Mouse (Mus musculus): ENCODE measurements at regions not wholly inside any gene's neighbourhood (a gene's known extent, or its start where the extent isn't known, plus 50 kb on each side); places are given as distances from the start of the nearest gene placed in this dataset.

GRCm38 (mm10) chr1:128478376-128478775 lies 61.2 kb upstream of the Dars start:
- Histone ChIP-seq H3K27me3 (ENCODE audit: control insufficient read depth, insufficient read depth, insufficient read length) (no peaks in the 10 kb centered on the region), H3K36me3 (ENCODE audit: control insufficient read depth, insufficient read depth) (no peaks in the 10 kb centered on the region), H3K4me2 (ENCODE audit: low read depth) (no peak overlapping the region), H3ac (ENCODE audit: control insufficient read depth, insufficient read length) (no peak overlapping the region), H3K79me2 (ENCODE audit: control insufficient read depth, insufficient read depth) (no peaks in the 10 kb centered on the region), H3K4me3 (no peak overlapping the region)
- no peak for TF ChIP-seq TCF12 (IDR thresholded peaks at IDR 0.05; ENCODE audit: insufficient read depth, poor library complexity, severe bottlenecking)
- no peak for TF ChIP-seq POLR2AphosphoS2 (IDR thresholded peaks at IDR 0.05; ENCODE audit: insufficient read length, low read depth)
- TF ChIP-seq USF1 (IDR thresholded peaks at IDR 0.05; ENCODE audit: low read depth): no peak
- TF ChIP-seq MAX (IDR thresholded peaks at IDR 0.05; ENCODE audit: low read depth): no peak
- no peak for TF ChIP-seq MYOD1 (IDR thresholded peaks at IDR 0.05; ENCODE audit: control insufficient read depth in 1 of 3, insufficient read length in 2 of 3, low read depth in 2 of 3)
- TF ChIP-seq TCF3 (IDR thresholded peaks at IDR 0.05; ENCODE audit: insufficient read length, low read depth): no peak

GRCm38 (mm10) chr1:128477653-128478052 lies 60.5 kb upstream of the Dars start:
- Histone ChIP-seq H3K36me3 (ENCODE audit: control insufficient read depth, insufficient read depth) (no peaks in the 10 kb centered on the region), H3ac (ENCODE audit: control insufficient read depth, insufficient read length) (no peak overlapping the region), H3K27me3 (ENCODE audit: control insufficient read depth, insufficient read depth, insufficient read length) (no peaks in the 10 kb centered on the region), H3K4me2 (ENCODE audit: low read depth) (no peak overlapping the region), H3K79me2 (ENCODE audit: control insufficient read depth, insufficient read depth) (no peaks in the 10 kb centered on the region), H3K4me3 (no peak overlapping the region)
- TF ChIP-seq E2F4 (IDR thresholded peaks at IDR 0.05; ENCODE audit: insufficient read depth) (no peak), MYOD1 (IDR thresholded peaks at IDR 0.05; ENCODE audit: control insufficient read depth in 1 of 3, insufficient read length in 2 of 3, low read depth in 2 of 3) (no peak), REST (IDR thresholded peaks at IDR 0.05; ENCODE audit: insufficient read depth, insufficient read length) (no peak), SRF (IDR thresholded peaks at IDR 0.05; ENCODE audit: control insufficient read depth, insufficient read length, low read depth) (no peak), POLR2AphosphoS2 (IDR thresholded peaks at IDR 0.05; ENCODE audit: insufficient read length, low read depth) (no peak), TCF3 (IDR thresholded peaks at IDR 0.05; ENCODE audit: insufficient read length, low read depth) (no peak), CEBPB (IDR thresholded peaks at IDR 0.05; ENCODE audit: insufficient read depth, poor library complexity, severe bottlenecking) (no peak), TCF12 (IDR thresholded peaks at IDR 0.05; ENCODE audit: insufficient read depth, poor library complexity, severe bottlenecking) (no peak), MAX (IDR thresholded peaks at IDR 0.05; ENCODE audit: low read depth) (no peak), MYOG (IDR thresholded peaks at IDR 0.05; ENCODE audit: control insufficient read depth in 1 of 3, insufficient read depth in 1 of 3, insufficient read length in 2 of 3, low read depth in 2 of 3) (no peak), POLR2A (IDR thresholded peaks at IDR 0.05; ENCODE audit: insufficient read length, low read depth) (no peak), USF1 (IDR thresholded peaks at IDR 0.05; ENCODE audit: low read depth) (no peak)

GRCm38 (mm10) chr1:128472713-128473230 lies 55.6 kb upstream of the Dars start:
- no peaks in the 10 kb centered on the region for H3K79me2 ChIP-seq (ENCODE audit: control insufficient read depth, insufficient read depth)
- no peaks in the 10 kb centered on the region for H3K27me3 ChIP-seq (ENCODE audit: control insufficient read depth, insufficient read depth, insufficient read length)
- no peak for TF ChIP-seq MAX (IDR thresholded peaks at IDR 0.05; ENCODE audit: low read depth)
- TF ChIP-seq MYOD1 (IDR thresholded peaks at IDR 0.05; ENCODE audit: control insufficient read depth in 1 of 3, insufficient read length in 2 of 3, low read depth in 2 of 3): peak in 2 of 3 experiments; percentile 35 to 45
- TF ChIP-seq CEBPB (IDR thresholded peaks at IDR 0.05; ENCODE audit: insufficient read depth, poor library complexity, severe bottlenecking): no peak
- no peak for TF ChIP-seq REST (IDR thresholded peaks at IDR 0.05; ENCODE audit: insufficient read depth, insufficient read length)
- no peak for TF ChIP-seq TCF12 (IDR thresholded peaks at IDR 0.05; ENCODE audit: insufficient read depth, poor library complexity, severe bottlenecking)
- peak in 1 of 3 experiments; percentile 6 for TF ChIP-seq MYOG (IDR thresholded peaks at IDR 0.05; ENCODE audit: control insufficient read depth in 1 of 3, insufficient read depth in 1 of 3, insufficient read length in 2 of 3, low read depth in 2 of 3)
- peak overlapping the region; percentile 13 for H3K4me3 ChIP-seq
- no peaks in the 10 kb centered on the region for H3K36me3 ChIP-seq (ENCODE audit: control insufficient read depth, insufficient read depth)
- no peak overlapping the region for H3ac ChIP-seq (ENCODE audit: control insufficient read depth, insufficient read length)
- peak overlapping the region; percentile 88 for H3K4me2 ChIP-seq (ENCODE audit: low read depth)

- H3K36me3 ChIP-seq (ENCODE audit: control insufficient read depth, insufficient read depth): no peaks in the 10 kb centered on the region
- no peaks in the 10 kb centered on the region for H3K27me3 ChIP-seq (ENCODE audit: control insufficient read depth, insufficient read depth, insufficient read length)
- H3K4me3 ChIP-seq: peak overlapping the region; percentile 13
- no peak overlapping the region for H3ac ChIP-seq (ENCODE audit: control insufficient read depth, insufficient read length)
- peak overlapping the region; percentile 88 for H3K4me2 ChIP-seq (ENCODE audit: low read depth)
- no peaks in the 10 kb centered on the region for H3K79me2 ChIP-seq (ENCODE audit: control insufficient read depth, insufficient read depth)
- TF ChIP-seq E2F4 (IDR thresholded peaks at IDR 0.05; ENCODE audit: insufficient read depth) (no peak), SRF (IDR thresholded peaks at IDR 0.05; ENCODE audit: control insufficient read depth, insufficient read length, low read depth) (no peak), MYOD1 (IDR thresholded peaks at IDR 0.05; ENCODE audit: control insufficient read depth in 1 of 3, insufficient read length in 2 of 3, low read depth in 2 of 3) (peak in 2 of 3 experiments; percentile 54 to 67), USF1 (IDR thresholded peaks at IDR 0.05; ENCODE audit: low read depth) (no peak), MYOG (IDR thresholded peaks at IDR 0.05; ENCODE audit: control insufficient read depth in 1 of 3, insufficient read depth in 1 of 3, insufficient read length in 2 of 3, low read depth in 2 of 3) (peak in 1 of 3 experiments; percentile 76), MAX (IDR thresholded peaks at IDR 0.05; ENCODE audit: low read depth) (no peak)
Measured at GRCm38 (mm10) chr1:128472022-128472712, 55.0 kb upstream of the Dars start.

GRCm38 (mm10) chr1:128470786-128471185 lies 53.6 kb upstream of the Dars start:
- Histone ChIP-seq H3K4me2 (ENCODE audit: low read depth) (no peak overlapping the region), H3K36me3 (ENCODE audit: control insufficient read depth, insufficient read depth) (no peaks in the 10 kb centered on the region), H3ac (ENCODE audit: control insufficient read depth, insufficient read length) (no peak overlapping the region), H3K4me3 (no peak overlapping the region), H3K27me3 (ENCODE audit: control insufficient read depth, insufficient read depth, insufficient read length) (no peaks in the 10 kb centered on the region), H3K79me2 (ENCODE audit: control insufficient read depth, insufficient read depth) (no peaks in the 10 kb centered on the region)
- TF ChIP-seq REST (IDR thresholded peaks at IDR 0.05; ENCODE audit: insufficient read depth, insufficient read length) (no peak), POLR2A (IDR thresholded peaks at IDR 0.05; ENCODE audit: insufficient read length, low read depth) (no peak), MYOD1 (IDR thresholded peaks at IDR 0.05; ENCODE audit: control insufficient read depth in 1 of 3, insufficient read length in 2 of 3, low read depth in 2 of 3) (no peak), TCF3 (IDR thresholded peaks at IDR 0.05; ENCODE audit: insufficient read length, low read depth) (no peak), CEBPB (IDR thresholded peaks at IDR 0.05; ENCODE audit: insufficient read depth, poor library complexity, severe bottlenecking) (no peak), MAX (IDR thresholded peaks at IDR 0.05; ENCODE audit: low read depth) (no peak), SRF (IDR thresholded peaks at IDR 0.05; ENCODE audit: control insufficient read depth, insufficient read length, low read depth) (no peak), TCF12 (IDR thresholded peaks at IDR 0.05; ENCODE audit: insufficient read depth, poor library complexity, severe bottlenecking) (no peak), E2F4 (IDR thresholded peaks at IDR 0.05; ENCODE audit: insufficient read depth) (no peak), POLR2AphosphoS2 (IDR thresholded peaks at IDR 0.05; ENCODE audit: insufficient read length, low read depth) (no peak), MYOG (IDR thresholded peaks at IDR 0.05; ENCODE audit: control insufficient read depth in 1 of 3, insufficient read depth in 1 of 3, insufficient read length in 2 of 3, low read depth in 2 of 3) (no peak), USF1 (IDR thresholded peaks at IDR 0.05; ENCODE audit: low read depth) (no peak)

Measured in myocyte (in vitro differentiated cells).